Comparison of ENCODE assay signal across 8 mouse cellular contexts in genomic region chr4:143299325-143300070, GRCm38 (mm10). TPM values are rescaled to one million over a fixed set of nuclear protein-coding genes. Genes with fewer than 3 reads are reported as not detected.
A peak's percentile ranks its signal among the peaks of the same experiment; 100 is the strongest.
DNase-seq lines count a peak whose midpoint lies in the region; ATAC-seq and TF ChIP-seq lines count a peak whose summit lies in the region.

Pdpn (minus strand) TSS chr4:143299564.

- peak within 1 kb of the TSS; percentile 43 for H3K4me3 ChIP-seq in embryonic facial prominence, embryonic 12.5 days
- H3K4me3 ChIP-seq in kidney, embryonic 15.5 days (replicated peaks) = peak within 1 kb of the TSS; percentile 49
- 0 out of 2 replicates have a peak within 1 kb of the TSS, but pooled peaks have one; percentile 3 for H3K4me3 ChIP-seq in liver, adult 2 months (ENCODE audit: insufficient read depth, low read depth, low read length)

- peaks cover 45% of the 10 kb centered on the region for H3K4me1 ChIP-seq in embryonic facial prominence, embryonic 12.5 days
- H3K4me1 ChIP-seq in kidney, embryonic 15.5 days = peaks cover 69% of the 10 kb centered on the region
- no peaks in the 10 kb centered on the region for H3K4me1 ChIP-seq in liver, adult 2 months (ENCODE audit: control insufficient read depth, insufficient read depth, low read length)

- no peak for TF ChIP-seq CTCF in liver, adult 2 months (IDR thresholded peaks at IDR 0.05; ENCODE audit: low read depth, low read length)

- H3K79me2 ChIP-seq in liver, adult 2 months (ENCODE audit: control insufficient read depth, insufficient read depth, low read length) = no peaks in the 10 kb centered on the region

- peak within 1 kb of the TSS; percentile 72 for H3K27ac ChIP-seq in embryonic facial prominence, embryonic 12.5 days
- H3K27ac ChIP-seq in kidney, embryonic 15.5 days = peak within 1 kb of the TSS; percentile 87
- no peak within 1 kb of the TSS for H3K27ac ChIP-seq in liver, adult 2 months (replicated peaks; ENCODE audit: insufficient read depth, low read depth, low read length)

- no peaks in the 10 kb centered on the region for H3K27me3 ChIP-seq in embryonic facial prominence, embryonic 12.5 days
- H3K27me3 ChIP-seq in kidney, embryonic 15.5 days = peaks cover 7% of the 10 kb centered on the region; the same call in 1 of the 2 replicates
- peaks cover 9% of the 10 kb centered on the region for H3K27me3 ChIP-seq in liver, adult 2 months (ENCODE audit: control insufficient read depth, insufficient read depth, low read length)

- DNase-seq in adrenal gland, postnatal 25 days = peak; percentile 31
- peak; percentile 29 to 55 for DNase-seq in heart, adult 9 months (ENCODE audit: low spot score in 2 of 2)
- no peak for DNase-seq in liver, adult 2 months (ENCODE audit: extremely low read depth, low read depth, low spot score)
- peak; percentile 84 for DNase-seq in neural tube, embryonic 10.5 days (ENCODE audit: extremely low spot score, low spot score)
- DNase-seq in urinary bladder, postnatal 10 days (ENCODE audit: low spot score) = peak; percentile 26
- DNase-seq in thymus, postnatal 4 days = no peak

- peak; percentile 66 for ATAC-seq in embryonic facial prominence, embryonic 12.5 days (ENCODE audit: insufficient number of reproducible peaks, insufficient read depth, low FRiP score, low TSS enrichment)
- ATAC-seq in kidney, embryonic 15.5 days (replicated peaks; ENCODE audit: low FRiP score) = peak; percentile 78

- no peaks in the 10 kb centered on the region for H3K9me3 ChIP-seq in embryonic facial prominence, embryonic 12.5 days
- no peaks in the 10 kb centered on the region for H3K9me3 ChIP-seq in kidney, embryonic 15.5 days (replicated peaks)

- TF ChIP-seq POLR2A in liver, adult 2 months (IDR thresholded peaks at IDR 0.05; ENCODE audit: extremely low read depth, insufficient read depth, low read length) = no peak

- peak within 1 kb of the TSS; percentile 50 for H3K9ac ChIP-seq in embryonic facial prominence, embryonic 12.5 days
- H3K9ac ChIP-seq in kidney, embryonic 15.5 days = peak within 1 kb of the TSS; percentile 39
- H3K9ac ChIP-seq in liver, adult 2 months (ENCODE audit: low read depth, low read length) = no peak within 1 kb of the TSS

- WGBS in embryonic facial prominence, embryonic 12.5 days = under 1% methylated on average over 31 of the region's 31 CpGs
- under 1% methylated on average over 31 of the region's 31 CpGs for WGBS in kidney, embryonic 15.5 days
- 5% methylated on average over 31 of the region's 31 CpGs for WGBS in liver, adult 2 months

- no peaks in the 10 kb centered on the region for H3K36me3 ChIP-seq in embryonic facial prominence, embryonic 12.5 days
- H3K36me3 ChIP-seq in kidney, embryonic 15.5 days = no peaks in the 10 kb centered on the region
- no peaks in the 10 kb centered on the region for H3K36me3 ChIP-seq in liver, adult 2 months (ENCODE audit: control insufficient read depth, insufficient read depth, low read length)

- H3K4me2 ChIP-seq in embryonic facial prominence, embryonic 12.5 days (replicated peaks) = peak within 1 kb of the TSS; percentile 70
- H3K4me2 ChIP-seq in kidney, embryonic 15.5 days = peak within 1 kb of the TSS; percentile 66

RNA-seq across cellular contexts. Expression of gene Pdpn, which starts in this region (rescaled TPM):
- total RNA-seq in adrenal gland, postnatal 25 days (2021) = 2.8 and 4.1 TPM in 2 replicates
- 37.1 and 39.0 TPM in 2 replicates for polyA plus RNA-seq in embryonic facial prominence, embryonic 12.5 days (2016; fragmentation: Nextera tagmentation; extraction: Ambion mirVana)
- 50.0 and 50.7 TPM in 2 replicates for polyA plus RNA-seq in kidney, embryonic 15.5 days (2015; fragmentation: Nextera tagmentation; extraction: Ambion mirVana)
- total RNA-seq in liver, adult 2 months (2014; rRNA removed) = 0.40 TPM in 1 of 2 replicates, not detected in the other
- polyA plus RNA-seq in liver, adult 2 months (2012; rRNA removed) = 0.17 and 0.39 TPM in 2 replicates

Comparison
In these comparisons a context has a peak if more than half of its experiments do, and no peak if none do; other contexts are left out.
1. RNA of gene Pdpn (polyA plus RNA-seq): 50.0 to 50.7 TPM in kidney, embryonic 15.5 days and 37.1 to 39.0 TPM in embryonic facial prominence, embryonic 12.5 days; 0.17 to 0.39 TPM in liver, adult 2 months; every median in the first group is over 10 times any median in the second.
2. DNase-seq: peak in adrenal gland, postnatal 25 days (single experiment), heart, adult 9 months (2 of 2), neural tube, embryonic 10.5 days (single experiment) and urinary bladder, postnatal 10 days (single experiment); none in liver, adult 2 months (single experiment) and thymus, postnatal 4 days (single experiment).
3. Peak in every context shown above with its lines, with median percentiles within 50 percentile points of each other: H3K4me3 ChIP-seq.